Mouse (Mus musculus): ENCODE data around the gene Morc1. TPM values are rescaled to one million over a fixed set of nuclear protein-coding genes. Genes with fewer than 3 reads are reported as not detected.

Gene Morc1
- polyA plus RNA-seq, 1 experiment from 2014 or later, result 0.10 TPM

DNA sequence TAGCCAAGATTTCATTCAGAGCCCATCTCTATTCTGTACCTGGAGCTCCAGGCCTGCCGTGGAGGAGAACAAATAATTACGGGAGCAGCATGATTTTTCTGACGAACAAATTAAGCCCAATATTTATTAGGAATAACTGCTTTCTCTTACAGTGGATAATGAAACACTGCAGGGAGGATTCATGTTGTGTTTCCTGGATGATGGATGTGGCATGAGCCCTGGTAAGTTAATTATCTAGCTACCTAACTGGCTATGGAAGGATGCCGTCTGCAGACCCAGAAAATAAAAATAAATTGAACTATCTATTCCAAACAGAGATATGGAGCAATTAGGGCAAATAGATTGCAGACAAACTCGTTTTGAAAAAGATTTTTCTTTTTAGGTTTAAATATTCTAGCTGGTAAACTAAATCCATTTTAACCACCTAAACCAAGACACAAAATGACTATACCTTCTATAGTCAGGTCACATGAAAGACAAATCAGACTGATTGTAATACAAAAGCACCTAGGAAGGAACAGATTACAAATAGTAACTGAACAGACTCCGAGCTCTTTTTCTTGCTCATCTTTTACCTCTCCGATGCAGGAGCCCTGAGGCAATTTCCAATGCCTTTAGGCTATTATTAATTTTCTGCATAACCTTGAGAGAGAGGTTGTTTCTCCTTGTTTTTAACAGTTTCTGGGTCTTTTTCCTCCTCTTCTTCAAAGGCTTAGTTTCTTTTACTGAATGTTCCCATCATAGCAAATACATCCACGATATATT, 15.3 kb downstream of the Morc1 start:
- 75% methylated on average over 8 of the region's 8 CpGs for WGBS
- no peak for ATAC-seq

DNA sequence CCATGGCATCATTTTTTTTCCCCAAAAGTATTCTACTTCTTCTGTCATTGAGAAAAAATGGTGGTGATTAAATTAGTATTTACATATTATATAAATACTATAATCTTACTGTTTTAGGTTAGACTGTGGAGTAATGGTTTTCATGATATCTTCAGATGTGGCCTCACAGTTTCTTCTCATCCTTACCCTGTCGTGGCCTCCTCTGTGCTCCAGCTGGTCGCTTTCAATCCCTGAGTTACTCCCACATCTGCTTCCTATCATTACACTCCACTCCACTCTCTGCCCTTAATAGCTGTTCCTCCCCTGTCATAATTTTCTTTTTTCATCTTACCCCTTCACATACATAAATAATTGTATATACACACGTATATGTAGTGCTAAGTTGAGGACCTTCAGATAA, 22.2 kb downstream of the Morc1 start:
- Histone ChIP-seq H3K4me3 (ENCODE audit: low read length) (no peak overlapping the region), H3K9me3 (ENCODE audit: control insufficient read depth, low read length) (no peaks in the 10 kb centered on the region), H3K9ac (ENCODE audit: low read depth, low read length) (no peak overlapping the region), H3K4me1 (ENCODE audit: control insufficient read depth, insufficient read depth, low read length) (no peaks in the 10 kb centered on the region), H3K27ac (ENCODE audit: low read length) (no peak overlapping the region), H3K4me2 (ENCODE audit: low read depth, low read length) (no peak overlapping the region), H3K27me3 (replicated peaks; ENCODE audit: control insufficient read depth, insufficient read depth, low read length) (no peaks in the 10 kb centered on the region), H3K36me3 (ENCODE audit: control insufficient read depth, insufficient read depth, low read length) (no peaks in the 10 kb centered on the region)
- WGBS, result 56% methylated on average over 3 of the region's 3 CpGs
- ATAC-seq, result no peak

More for the DNA sequence above, 15.3 kb downstream of the Morc1 start:
- H3K4me1 ChIP-seq (ENCODE audit: control insufficient read depth, insufficient read depth, low read length), result no peaks in the 10 kb centered on the region
- no peak overlapping the region for H3K27ac ChIP-seq (ENCODE audit: low read length)
- no peaks in the 10 kb centered on the region for H3K9me3 ChIP-seq (ENCODE audit: control insufficient read depth, low read length)
- H3K4me2 ChIP-seq (ENCODE audit: low read depth, low read length), result no peak overlapping the region
- H3K27me3 ChIP-seq (replicated peaks; ENCODE audit: control insufficient read depth, insufficient read depth, low read length), result no peaks in the 10 kb centered on the region
- no peaks in the 10 kb centered on the region for H3K36me3 ChIP-seq (ENCODE audit: control insufficient read depth, insufficient read depth, low read length)
- H3K4me3 ChIP-seq (ENCODE audit: low read length), result no peak overlapping the region
- H3K9ac ChIP-seq (ENCODE audit: low read depth, low read length), result no peak overlapping the region

DNA sequence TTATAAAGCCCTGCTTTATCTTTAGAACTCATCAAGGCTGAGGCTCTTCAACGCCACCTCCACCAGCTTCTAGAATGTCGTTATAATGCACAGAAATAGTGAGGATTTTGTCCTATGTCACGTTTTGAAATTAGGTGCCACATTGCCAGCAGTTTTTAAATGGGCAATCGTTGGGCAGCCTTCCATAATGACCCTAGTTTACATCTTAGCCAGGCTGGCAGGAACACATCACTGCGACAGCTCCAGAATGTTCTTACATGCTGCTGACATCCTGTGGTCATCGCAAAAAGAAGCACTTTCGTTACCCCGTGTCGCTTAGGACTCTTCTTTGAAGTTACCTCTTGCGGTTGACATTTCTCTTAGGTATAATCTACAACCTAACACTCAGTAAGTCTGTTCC, 42.4 kb downstream of the Morc1 start:
- Histone ChIP-seq H3K4me1 (ENCODE audit: control insufficient read depth, insufficient read depth, low read length) (no peaks in the 10 kb centered on the region), H3K27me3 (replicated peaks; ENCODE audit: control insufficient read depth, insufficient read depth, low read length) (no peaks in the 10 kb centered on the region), H3K9me3 (ENCODE audit: control insufficient read depth, low read length) (no peaks in the 10 kb centered on the region), H3K4me2 (ENCODE audit: low read depth, low read length) (no peak overlapping the region), H3K36me3 (ENCODE audit: control insufficient read depth, insufficient read depth, low read length) (no peaks in the 10 kb centered on the region), H3K4me3 (ENCODE audit: low read length) (no peak overlapping the region), H3K9ac (ENCODE audit: low read depth, low read length) (no peak overlapping the region), H3K27ac (ENCODE audit: low read length) (no peak overlapping the region)
- no peak for ATAC-seq
- 83% methylated on average over 10 of the region's 10 CpGs for WGBS

DNA sequence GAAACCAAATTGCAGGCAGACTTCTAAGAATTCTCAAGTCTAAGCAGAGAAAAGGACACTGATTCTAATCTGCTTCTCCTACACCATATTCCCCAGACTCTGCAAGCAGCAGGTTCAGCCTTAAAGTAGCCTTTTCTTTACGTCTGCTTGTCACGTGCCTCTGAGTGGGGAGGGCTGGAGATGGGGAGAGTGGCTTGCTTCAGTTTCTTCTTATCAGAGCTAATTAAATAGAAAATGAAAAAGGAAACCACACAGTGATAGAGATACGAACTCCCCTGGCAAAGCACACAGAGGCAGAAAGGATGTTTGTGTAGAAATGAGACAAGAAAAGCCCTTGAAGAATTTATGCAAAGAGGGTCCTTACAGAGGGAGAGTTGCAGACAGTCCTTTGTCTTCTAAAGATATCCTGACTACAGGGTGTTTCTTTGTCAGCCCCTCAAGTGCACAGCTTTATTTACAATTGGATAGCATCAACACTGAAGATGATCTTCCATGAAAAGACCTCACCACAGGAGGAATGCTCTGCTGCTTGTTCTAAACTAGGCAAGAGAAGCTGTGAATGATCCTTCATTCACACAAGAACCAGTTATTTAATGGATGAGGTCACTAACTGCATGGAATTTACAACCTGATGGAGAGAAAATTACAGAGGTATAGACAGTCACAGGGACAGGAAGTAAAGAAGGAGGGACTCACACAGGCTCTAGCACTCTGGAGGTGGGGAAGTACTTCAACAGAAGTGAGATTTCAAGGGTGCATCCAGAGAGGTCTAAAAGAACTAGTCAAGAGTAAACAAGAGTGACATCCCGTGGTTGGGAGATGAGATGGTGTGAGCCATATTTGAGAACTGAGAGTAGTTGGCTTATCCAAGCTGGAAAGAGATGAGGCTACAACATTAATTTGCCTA, 44.1 kb downstream of the Morc1 start:
- H3K4me3 ChIP-seq (ENCODE audit: low read length), result no peak overlapping the region
- H3K27ac ChIP-seq (ENCODE audit: low read length), result no peak overlapping the region
- no peak for ATAC-seq
- no peaks in the 10 kb centered on the region for H3K27me3 ChIP-seq (replicated peaks; ENCODE audit: control insufficient read depth, insufficient read depth, low read length)
- no peaks in the 10 kb centered on the region for H3K36me3 ChIP-seq (ENCODE audit: control insufficient read depth, insufficient read depth, low read length)
- H3K9me3 ChIP-seq (ENCODE audit: control insufficient read depth, low read length), result no peaks in the 10 kb centered on the region
- 39% methylated on average over 4 of the region's 4 CpGs for WGBS
- no peak overlapping the region for H3K4me2 ChIP-seq (ENCODE audit: low read depth, low read length)
- H3K4me1 ChIP-seq (ENCODE audit: control insufficient read depth, insufficient read depth, low read length), result peaks cover 4% of the 10 kb centered on the region
- H3K9ac ChIP-seq (ENCODE audit: low read depth, low read length), result no peak overlapping the region

DNA sequence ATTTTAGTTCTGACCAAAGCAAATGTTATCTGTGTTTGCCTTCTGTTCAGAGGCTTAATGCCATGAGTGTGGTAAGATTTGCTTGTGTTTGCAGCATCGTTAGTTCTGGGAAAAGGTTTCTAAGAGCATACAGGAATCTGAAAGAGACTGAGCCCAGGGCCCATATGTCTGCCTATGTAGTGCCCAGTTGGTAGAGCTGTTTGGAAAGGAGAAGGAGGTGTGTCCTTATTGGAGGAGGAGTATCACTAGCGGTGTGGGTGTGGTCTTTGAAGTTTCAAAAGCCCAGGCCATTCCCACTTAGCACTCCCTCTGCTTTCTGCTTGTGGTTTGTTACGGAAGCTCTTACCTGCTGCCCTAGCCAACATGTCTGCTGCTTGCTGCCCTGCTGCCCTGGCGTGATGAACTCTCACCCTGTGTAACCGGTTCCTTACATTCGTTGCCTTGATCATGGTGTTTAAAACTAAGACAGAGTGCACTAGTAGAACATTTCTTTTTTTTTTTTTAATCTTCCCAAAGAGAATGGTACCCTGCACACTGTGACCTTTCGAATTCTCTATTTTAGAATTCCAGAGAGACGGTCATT, 48.3 kb downstream of the Morc1 start:
- peak; percentile 68 for ATAC-seq
- Histone ChIP-seq H3K4me1 (ENCODE audit: control insufficient read depth, insufficient read depth, low read length) (peaks cover 4% of the 10 kb centered on the region), H3K27me3 (replicated peaks; ENCODE audit: control insufficient read depth, insufficient read depth, low read length) (no peaks in the 10 kb centered on the region), H3K4me3 (ENCODE audit: low read length) (no peak overlapping the region), H3K4me2 (ENCODE audit: low read depth, low read length) (no peak overlapping the region), H3K36me3 (ENCODE audit: control insufficient read depth, insufficient read depth, low read length) (no peaks in the 10 kb centered on the region), H3K27ac (ENCODE audit: low read length) (no peak overlapping the region), H3K9ac (ENCODE audit: low read depth, low read length) (no peak overlapping the region), H3K9me3 (ENCODE audit: control insufficient read depth, low read length) (0 out of 2 replicates have a peak, but pooled peaks cover 3% of the 10 kb centered on the region)
- 60% methylated on average over 8 of the region's 8 CpGs for WGBS

DNA sequence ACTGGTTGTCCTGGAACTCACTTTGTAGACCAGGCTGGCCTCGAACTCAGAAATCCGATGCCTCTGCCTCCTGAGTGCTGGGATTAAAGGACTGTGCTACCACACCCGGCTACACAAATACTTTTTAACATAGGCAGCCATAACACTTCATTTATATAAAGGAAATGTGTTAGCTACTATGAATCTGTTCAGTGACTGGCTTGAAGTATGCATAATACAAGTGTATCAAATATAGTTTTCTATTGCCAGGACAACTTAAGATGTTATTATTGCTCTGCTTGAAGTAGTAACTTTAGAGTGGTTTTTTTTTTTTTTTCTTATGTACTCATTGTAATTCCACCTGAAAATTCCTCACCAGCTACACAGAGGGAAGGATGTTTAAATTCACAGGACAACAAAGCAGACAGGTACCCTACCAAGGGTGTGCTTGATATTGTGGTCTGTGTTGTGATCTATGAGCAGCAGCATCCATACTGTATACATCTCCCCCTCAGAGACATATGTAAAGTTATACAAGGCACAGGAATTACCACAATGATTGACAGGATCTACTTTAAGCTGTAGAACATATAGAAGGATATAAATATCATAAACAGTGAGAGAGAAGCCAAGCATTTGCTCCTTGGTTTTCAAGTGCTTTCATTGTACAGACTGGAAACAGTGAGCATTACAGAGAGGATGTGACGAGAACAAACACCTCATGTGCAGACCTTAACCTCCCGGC, 85.9 kb downstream of the Morc1 start:
- Histone ChIP-seq H3K36me3 (ENCODE audit: control insufficient read depth, insufficient read depth, low read length) (no peaks in the 10 kb centered on the region), H3K4me2 (ENCODE audit: low read depth, low read length) (no peak overlapping the region), H3K4me1 (ENCODE audit: control insufficient read depth, insufficient read depth, low read length) (no peaks in the 10 kb centered on the region), H3K9ac (ENCODE audit: low read depth, low read length) (no peak overlapping the region), H3K27ac (ENCODE audit: low read length) (no peak overlapping the region), H3K9me3 (ENCODE audit: control insufficient read depth, low read length) (no peaks in the 10 kb centered on the region), H3K4me3 (ENCODE audit: low read length) (no peak overlapping the region), H3K27me3 (replicated peaks; ENCODE audit: control insufficient read depth, insufficient read depth, low read length) (no peaks in the 10 kb centered on the region)
- 78% methylated on average over 5 of the region's 5 CpGs for WGBS
- no peak for ATAC-seq

DNA sequence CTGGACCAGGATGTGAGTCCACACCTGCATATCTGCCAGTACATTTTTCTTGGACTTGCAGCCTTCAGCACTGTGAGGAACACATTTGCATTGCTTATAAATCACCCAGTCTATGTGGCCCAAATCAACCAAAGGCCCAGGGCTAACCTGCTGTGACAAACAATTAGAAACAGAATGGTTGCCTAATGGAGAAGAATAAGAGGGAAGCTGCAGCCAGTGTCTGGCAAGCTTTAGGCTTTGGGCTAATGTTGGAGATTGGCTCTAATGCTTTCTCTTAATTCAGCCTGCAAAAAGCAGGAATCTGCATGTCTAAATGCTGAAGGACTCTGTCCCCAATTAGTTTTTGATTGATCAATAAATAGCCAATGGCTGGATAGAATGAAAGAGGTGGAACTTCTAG, 88.5 kb downstream of the Morc1 start:
- Histone ChIP-seq H3K4me1 (ENCODE audit: control insufficient read depth, insufficient read depth, low read length) (no peaks in the 10 kb centered on the region), H3K36me3 (ENCODE audit: control insufficient read depth, insufficient read depth, low read length) (no peaks in the 10 kb centered on the region), H3K27ac (ENCODE audit: low read length) (no peak overlapping the region), H3K4me3 (ENCODE audit: low read length) (no peak overlapping the region), H3K9ac (ENCODE audit: low read depth, low read length) (no peak overlapping the region), H3K4me2 (ENCODE audit: low read depth, low read length) (no peak overlapping the region), H3K27me3 (replicated peaks; ENCODE audit: control insufficient read depth, insufficient read depth, low read length) (no peaks in the 10 kb centered on the region), H3K9me3 (ENCODE audit: control insufficient read depth, low read length) (no peaks in the 10 kb centered on the region)
- ATAC-seq, result no peak

DNA sequence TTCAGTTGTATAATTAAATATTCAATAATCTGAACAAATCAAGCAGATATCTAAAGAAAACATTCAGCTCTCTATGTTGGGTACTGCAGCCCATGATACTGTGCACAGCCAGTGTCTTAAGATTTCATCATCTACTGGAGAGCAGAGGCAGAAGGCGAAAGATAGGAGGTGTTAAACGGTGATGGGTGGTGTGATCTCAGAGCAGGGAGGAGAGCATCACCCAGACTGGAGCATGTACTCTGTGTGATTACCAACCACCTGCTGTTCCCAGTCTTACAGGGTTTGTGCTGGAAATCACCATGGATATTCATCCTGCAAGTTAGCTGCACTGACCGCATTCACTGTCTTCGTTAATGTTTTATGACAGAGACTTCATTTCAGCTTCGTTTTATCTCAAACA, 106.1 kb downstream of the Morc1 start:
- WGBS, result 86% methylated on average over 5 of the region's 5 CpGs
- no peak overlapping the region for H3K4me2 ChIP-seq (ENCODE audit: low read depth, low read length)
- H3K27ac ChIP-seq (ENCODE audit: low read length), result no peak overlapping the region
- no peaks in the 10 kb centered on the region for H3K9me3 ChIP-seq (ENCODE audit: control insufficient read depth, low read length)
- H3K4me3 ChIP-seq (ENCODE audit: low read length), result no peak overlapping the region
- no peaks in the 10 kb centered on the region for H3K27me3 ChIP-seq (replicated peaks; ENCODE audit: control insufficient read depth, insufficient read depth, low read length)
- no peaks in the 10 kb centered on the region for H3K36me3 ChIP-seq (ENCODE audit: control insufficient read depth, insufficient read depth, low read length)
- H3K9ac ChIP-seq (ENCODE audit: low read depth, low read length), result no peak overlapping the region
- no peak for ATAC-seq
- no peaks in the 10 kb centered on the region for H3K4me1 ChIP-seq (ENCODE audit: control insufficient read depth, insufficient read depth, low read length)

Measured in intestine, embryonic 16.5 days (tissue).